Mouse (Mus musculus) erythroblast, embryonic 14.5 days (primary cell): Measurements from ENCODE around the gene Chpf2.

Source experiments
- GATA1 ChIP-seq: IDR thresholded peaks from 2 replicates; pipeline ENCODE4 v1.6.1; 2012; ENCODE audit warnings: low read length, inconsistent platforms, mixed read lengths
- TAL1 ChIP-seq: IDR thresholded peaks from 3 replicates; pipeline ENCODE4 v1.6.1; 2012; ENCODE audit warnings: low read length, inconsistent platforms, mixed read lengths

- TF ChIP-seq TAL1 (no peak), GATA1 (no peak)
Measured at GRCm38 (mm10) chr5:24586106-24586505, 435 bp upstream of the Chpf2 start.
